Mouse (Mus musculus) hematopoietic multipotent progenitor cell, adult 10-12 weeks (in vitro differentiated cells): ENCODE results near the gene Angel2. TPM values are rescaled to one million over a fixed set of nuclear protein-coding genes. Genes with fewer than 3 reads are reported as not detected.

Experiments used
- polyA plus RNA-seq: library from polyadenylated mRNA; stranded (reverse); fragments of >175 nt; gene quantifications from 2 replicates; pipeline ENCODE4 v1.2.3, GENCODE M21; 2012; ENCODE audit warnings: low replicate concordance

Gene Angel2
- 13.9 and 21.4 TPM in 2 replicates for polyA plus RNA-seq

GRCm38 (mm10) chr1:190924812-190925211 lies at the start of gene Angel2:
TSS of gene Angel2 (plus strand) at chr1:190925112.

GRCm38 (mm10) chr1:190911415-190912123 lies 13.3 kb upstream of the Angel2 start, which contains the start of gene Rps6kc1:
TSS of gene Rps6kc1 (minus strand) at chr1:190911770.

GRCm38 (mm10) chr1:190979100-190979563 lies 54.2 kb downstream of the Angel2 start, which contains the start of gene Vash2:
TSS of gene Vash2 (minus strand) at chr1:190979296.

Other genes with a start within 250 kb of the Angel2 start
- gene Rps6kc1, start 13.3 kb upstream of the Angel2 start, polyA plus RNA-seq, result 13.4 and 23.4 TPM in 2 replicates
- gene Vash2, start 54.2 kb downstream of the Angel2 start, polyA plus RNA-seq, result 1.3 and 4.6 TPM in 2 replicates
- 10.2 and 33.5 TPM in 2 replicates for gene Flvcr1, start 101.0 kb downstream of the Angel2 start, polyA plus RNA-seq
- not detected in 2 replicates for gene Spata45, start 111.5 kb downstream of the Angel2 start, polyA plus RNA-seq
- gene Tatdn3, start 137.8 kb downstream of the Angel2 start, polyA plus RNA-seq, result 0.60 and 0.80 TPM in 2 replicates
- 2.2 and 3.0 TPM in 2 replicates for gene Nsl1, start 137.9 kb downstream of the Angel2 start, polyA plus RNA-seq
- gene Batf3, start 172.7 kb downstream of the Angel2 start, polyA plus RNA-seq, result 23.3 and 54.8 TPM in 2 replicates
- not detected in 2 replicates for gene Fam71a, start 239.7 kb downstream of the Angel2 start, polyA plus RNA-seq